Comparison of ENCODE assay signal across 8 mouse cellular contexts in the genomic region with DNA sequence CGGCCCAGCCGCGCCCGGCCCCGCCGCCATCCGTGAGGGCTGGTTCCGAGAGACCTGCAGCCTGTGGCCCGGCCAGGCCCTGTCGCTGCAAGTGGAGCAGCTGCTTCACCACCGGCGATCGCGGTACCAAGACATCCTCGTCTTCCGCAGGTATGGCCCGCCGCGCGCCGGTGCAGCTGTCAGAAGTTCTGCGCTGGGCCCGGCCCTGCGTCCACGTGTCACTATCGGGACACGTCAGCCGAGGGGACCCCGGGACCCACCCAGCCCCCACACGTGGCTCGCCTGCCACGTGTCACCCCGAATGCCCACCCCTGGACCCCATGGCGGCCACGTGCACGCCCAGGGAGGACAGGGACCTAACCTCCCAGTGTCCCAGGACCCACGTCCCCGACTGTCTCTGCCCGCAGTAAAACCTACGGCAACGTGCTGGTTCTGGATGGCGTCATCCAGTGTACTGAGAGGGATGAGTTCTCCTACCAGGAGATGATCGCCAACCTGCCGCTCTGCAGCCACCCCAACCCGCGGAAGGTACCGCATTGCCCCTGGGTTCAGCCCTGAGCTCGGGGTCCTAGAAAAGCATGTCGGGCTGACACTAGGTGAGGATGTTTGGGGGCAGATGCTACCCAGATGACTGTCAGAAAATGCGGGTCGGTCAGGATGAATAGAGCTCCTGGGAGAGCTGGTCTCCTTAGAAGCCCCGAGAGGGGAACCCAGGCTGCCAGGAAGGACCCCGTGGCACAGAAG. TPM values are rescaled to one million over a fixed set of nuclear protein-coding genes. Genes with fewer than 3 reads are reported as not detected.
DNase-seq lines count a peak whose midpoint lies in the region; ATAC-seq and TF ChIP-seq lines count a peak whose summit lies in the region.

No protein-coding gene starts in this region.

- peak overlapping the region; percentile 78 for H3K27ac ChIP-seq in heart, adult 2 months
- peak overlapping the region; percentile 74 for H3K27ac ChIP-seq in forebrain, embryonic 16.5 days (ENCODE audit: low read length)
- no peak overlapping the region for H3K27ac ChIP-seq in liver, embryonic 14.5 days

- no peaks in the 10 kb centered on the region for H3K36me3 ChIP-seq in heart, adult 2 months (ENCODE audit: control insufficient read depth, insufficient read depth, low read length)
- peaks cover 11% of the 10 kb centered on the region for H3K36me3 ChIP-seq in forebrain, embryonic 16.5 days (ENCODE audit: control insufficient read depth, insufficient read depth)
- H3K36me3 ChIP-seq in liver, embryonic 14.5 days (replicated peaks; ENCODE audit: control insufficient read depth, insufficient read depth, low read depth) = peaks cover 37% of the 10 kb centered on the region

- WGBS in heart, adult 2 months = under 1% methylated on average over 50 of the region's 53 CpGs
- WGBS in forebrain, embryonic 16.5 days = under 1% methylated on average over 52 of the region's 53 CpGs
- under 1% methylated on average over 47 of the region's 53 CpGs for WGBS in liver, embryonic 14.5 days (ENCODE audit: insufficient replicate concordance)

- peak overlapping the region; percentile 73 for H3K4me2 ChIP-seq in forebrain, embryonic 16.5 days (ENCODE audit: low read length)
- H3K4me2 ChIP-seq in liver, embryonic 14.5 days (ENCODE audit: low read depth) = peak overlapping the region; percentile 86

- H3K9ac ChIP-seq in heart, adult 2 months (ENCODE audit: low read depth, low read length) = peak overlapping the region; percentile 95
- H3K9ac ChIP-seq in forebrain, embryonic 16.5 days (replicated peaks; ENCODE audit: low read depth, low read length) = peak overlapping the region; percentile 80
- H3K9ac ChIP-seq in liver, embryonic 14.5 days (replicated peaks) = peak overlapping the region; percentile 71

- H3K4me1 ChIP-seq in heart, adult 2 months (ENCODE audit: control insufficient read depth, insufficient read depth, low read length) = peaks cover 3% of the 10 kb centered on the region
- H3K4me1 ChIP-seq in forebrain, embryonic 16.5 days (replicated peaks; ENCODE audit: control insufficient read depth, insufficient read depth, low read length) = peaks cover 25% of the 10 kb centered on the region
- peaks cover 3 to 11% of the 10 kb centered on the region in 2 experiments for H3K4me1 ChIP-seq in liver, embryonic 14.5 days (replicated peaks; ENCODE audit: control insufficient read depth in 2 of 2, insufficient read depth in 2 of 2, low read length in 1 of 2)

- TF ChIP-seq POLR2A in heart, adult 2 months (IDR thresholded peaks at IDR 0.05; ENCODE audit: insufficient read depth, low read depth, low read length) = no peak

- H3K27me3 ChIP-seq in heart, adult 2 months (ENCODE audit: control insufficient read depth, insufficient read depth, low read length) = no peaks in the 10 kb centered on the region
- no peaks in the 10 kb centered on the region for H3K27me3 ChIP-seq in forebrain, embryonic 16.5 days (replicated peaks; ENCODE audit: control insufficient read depth, insufficient read depth, low read length)
- no peaks in the 10 kb centered on the region for H3K27me3 ChIP-seq in liver, embryonic 14.5 days (ENCODE audit: control insufficient read depth, insufficient read depth, low read length)

- no peak for DNase-seq in heart, adult 2 months
- DNase-seq in heart, postnatal 25 days (ENCODE audit: low spot score) = no peak
- peak; percentile 43 for DNase-seq in urinary bladder, postnatal 25 days (ENCODE audit: low spot score)
- DNase-seq in urinary bladder, postnatal 10 days (ENCODE audit: low spot score) = no peak
- DNase-seq in liver, embryonic 14.5 days (ENCODE audit: low read depth in 3 of 3, low spot score in 3 of 3) = no peak
- DNase-seq in retina, postnatal 1 day = peak; percentile 50
- no peak for DNase-seq in ovary, postnatal 14 days (ENCODE audit: low spot score)

- peak; percentile 21 for ATAC-seq in forebrain, embryonic 16.5 days
- peak; percentile 50 for ATAC-seq in liver, embryonic 14.5 days (ENCODE audit: insufficient read depth)

- intact Hi-C loops in heart, adult 2 months (cut with DNase I) = loop anchor here (2.0 kb wide), 1 partner anchor 33 kb away; a partner anchor contains a TSS
- intact Hi-C loops in heart, postnatal 25 days (cut with DNase I) = loop anchor here (2.0 kb wide), 1 partner anchor 33 kb away; a partner anchor contains a TSS

- TF ChIP-seq CTCF in heart, adult 2 months (IDR thresholded peaks at IDR 0.05) = no peak
- TF ChIP-seq CTCF in liver, embryonic 14.5 days (IDR thresholded peaks at IDR 0.05; ENCODE audit: low read depth) = no peak

- TF ChIP-seq EP300 in heart, adult 2 months (IDR thresholded peaks at IDR 0.05; ENCODE audit: insufficient read depth, low read depth, low read length) = no peak
- TF ChIP-seq EP300 in liver, embryonic 14.5 days (IDR thresholded peaks at IDR 0.05; ENCODE audit: low read depth) = no peak

- H3K4me3 ChIP-seq in heart, adult 2 months = peak overlapping the region; percentile 92
- H3K4me3 ChIP-seq in forebrain, embryonic 16.5 days (replicated peaks; ENCODE audit: low read length) = peak overlapping the region; percentile 93
- H3K4me3 ChIP-seq in liver, embryonic 14.5 days (ENCODE audit: insufficient read depth in 1 of 2, low read depth in 2 of 2, low read length in 2 of 2) = peak overlapping the region; percentile 75 to 84

- H3K9me3 ChIP-seq in forebrain, embryonic 16.5 days (ENCODE audit: control insufficient read depth, low read length) = no peaks in the 10 kb centered on the region
- H3K9me3 ChIP-seq in liver, embryonic 14.5 days (ENCODE audit: control insufficient read depth, low read length) = no peaks in the 10 kb centered on the region

- peaks cover 4% of the 10 kb centered on the region; the same call in 1 of the 2 replicates for H3K79me2 ChIP-seq in heart, adult 2 months (replicated peaks; ENCODE audit: control insufficient read depth, insufficient read depth, low read length)

RNA-seq across cellular contexts. Expression of a gene that starts 0.5 kb away (rescaled TPM):
- 10 to 100 TPM; 14.8 to 16.8 TPM for total RNA-seq in heart, adult 2 months (2021)
- 20.4 and 21.9 TPM in 2 replicates for polyA plus RNA-seq in heart, adult 2 months (2012; rRNA removed)
- total RNA-seq in heart, postnatal 25 days (2021) = 10 to 100 TPM; 16.6 to 16.8 TPM
- polyA plus RNA-seq in forebrain, embryonic 16.5 days (2015; fragmentation: Nextera tagmentation; extraction: Ambion mirVana) = 187 and 190 TPM in 2 replicates
- polyA plus RNA-seq in liver, embryonic 14.5 days (2012; rRNA removed) = 86.1 and 102 TPM in 2 replicates
- polyA plus RNA-seq in liver, embryonic 14.5 days (2014; fragmentation: Nextera tagmentation; extraction: Ambion mirVana) = 129 and 147 TPM in 2 replicates

RNA-seq across cellular contexts. Expression of a gene that starts 10.5 kb away (rescaled TPM):
- total RNA-seq in heart, adult 2 months (2021) = under 1 TPM; 0.29 to 0.52 TPM
- 0.47 and 2.3 TPM in 2 replicates for polyA plus RNA-seq in heart, adult 2 months (2012; rRNA removed)
- under 1 TPM; 0.20 to 0.73 TPM for total RNA-seq in heart, postnatal 25 days (2021)
- polyA plus RNA-seq in forebrain, embryonic 16.5 days (2015; fragmentation: Nextera tagmentation; extraction: Ambion mirVana) = 0.56 and 1.0 TPM in 2 replicates
- polyA plus RNA-seq in liver, embryonic 14.5 days (2012; rRNA removed) = 20.6 and 29.5 TPM in 2 replicates
- 28.9 and 31.1 TPM in 2 replicates for polyA plus RNA-seq in liver, embryonic 14.5 days (2014; fragmentation: Nextera tagmentation; extraction: Ambion mirVana)

RNA-seq across cellular contexts. Expression of a gene that starts 33.6 kb away (rescaled TPM):
- total RNA-seq in heart, adult 2 months (2021) = 10 to 100 TPM; 38.7 to 39.6 TPM
- polyA plus RNA-seq in heart, adult 2 months (2012; rRNA removed) = 21.9 and 27.2 TPM in 2 replicates
- 10 to 100 TPM; 42.8 to 44.1 TPM for total RNA-seq in heart, postnatal 25 days (2021)
- polyA plus RNA-seq in forebrain, embryonic 16.5 days (2015; fragmentation: Nextera tagmentation; extraction: Ambion mirVana) = 105 and 107 TPM in 2 replicates
- polyA plus RNA-seq in liver, embryonic 14.5 days (2012; rRNA removed) = 18.2 and 20.1 TPM in 2 replicates
- 36.0 and 36.1 TPM in 2 replicates for polyA plus RNA-seq in liver, embryonic 14.5 days (2014; fragmentation: Nextera tagmentation; extraction: Ambion mirVana)

RNA-seq across cellular contexts. Expression of a gene that starts 35.0 kb away (rescaled TPM):
- total RNA-seq in heart, adult 2 months (2021) = 100 to 1,000 TPM; 116 to 119 TPM
- polyA plus RNA-seq in heart, adult 2 months (2012; rRNA removed) = 70.5 and 156 TPM in 2 replicates
- total RNA-seq in heart, postnatal 25 days (2021) = 100 to 1,000 TPM; 123 to 135 TPM
- polyA plus RNA-seq in forebrain, embryonic 16.5 days (2015; fragmentation: Nextera tagmentation; extraction: Ambion mirVana) = 277 and 319 TPM in 2 replicates
- polyA plus RNA-seq in liver, embryonic 14.5 days (2012; rRNA removed) = 247 and 260 TPM in 2 replicates
- 80.3 and 83.0 TPM in 2 replicates for polyA plus RNA-seq in liver, embryonic 14.5 days (2014; fragmentation: Nextera tagmentation; extraction: Ambion mirVana)

RNA-seq across cellular contexts. Expression of a gene that starts 51.3 kb away (rescaled TPM):
- 1 to 10 TPM; 4.5 to 5.0 TPM for total RNA-seq in heart, adult 2 months (2021)
- polyA plus RNA-seq in heart, adult 2 months (2012; rRNA removed) = 1.9 and 4.1 TPM in 2 replicates
- total RNA-seq in heart, postnatal 25 days (2021) = 1 to 10 TPM; 4.9 to 5.3 TPM
- not detected in 2 replicates for polyA plus RNA-seq in forebrain, embryonic 16.5 days (2015; fragmentation: Nextera tagmentation; extraction: Ambion mirVana)
- 0.03 TPM in 1 of 2 replicates, not detected in the other for polyA plus RNA-seq in liver, embryonic 14.5 days (2012; rRNA removed)
- not detected in 2 replicates for polyA plus RNA-seq in liver, embryonic 14.5 days (2014; fragmentation: Nextera tagmentation; extraction: Ambion mirVana)

Comparison
In these comparisons a context has a peak if more than half of its experiments do, and no peak if none do; other contexts are left out.
1. DNase-seq: peak in urinary bladder, postnatal 25 days (single experiment) and retina, postnatal 1 day (single experiment); none in heart, adult 2 months (0 of 2), heart, postnatal 25 days (single experiment), urinary bladder, postnatal 10 days (single experiment), liver, embryonic 14.5 days (0 of 3) and ovary, postnatal 14 days (single experiment).
2. Peak in every context shown above with its lines, with median percentiles within 50 percentile points of each other: H3K4me3 ChIP-seq and H3K9ac ChIP-seq.